Mouse (Mus musculus): ENCODE measurements around the gene Aup1.

The Aup1 gene

GRCm38 (mm10) chr6:83070311-83071219 lies 16.2 kb downstream of the Aup1 start:
- DNase-seq: peak in 1 of 2 experiments; percentile 58

GRCm38 (mm10) chr6:83071220-83071619 lies 16.9 kb downstream of the Aup1 start:
- peak in 1 of 2 experiments; percentile 33 for DNase-seq

- DNase-seq: no peak
These were observed 20.7 kb downstream of the Aup1 start for GRCm38 (mm10) chr6:83074979-83075378.

GRCm38 (mm10) chr6:83077630-83078323 lies 23.5 kb downstream of the Aup1 start, which contains the start of gene Pcgf1:
Gene Pcgf1, plus strand, starts transcription at chr6:83077869.
- peak in 1 of 2 experiments; percentile 99 for DNase-seq

GRCm38 (mm10) chr6:83078324-83078858 lies 24.1 kb downstream of the Aup1 start:
- peak; percentile 87 to 100 for DNase-seq

- no peak for DNase-seq
These were observed 25.9 kb downstream of the Aup1 start for GRCm38 (mm10) chr6:83080210-83080609.

GRCm38 (mm10) chr6:83083497-83083896 lies 29.2 kb downstream of the Aup1 start:
- DNase-seq: no peak

GRCm38 (mm10) chr6:83084477-83084876 lies 30.2 kb downstream of the Aup1 start:
- DNase-seq: no peak

GRCm38 (mm10) chr6:83086121-83087035 lies 32.1 kb downstream of the Aup1 start, which contains the start of gene Lbx2:
Gene Lbx2, plus strand, starts transcription at chr6:83086367.
- DNase-seq: no peak

GRCm38 (mm10) chr6:83087205-83087925 lies 33.0 kb downstream of the Aup1 start:
- no peak for DNase-seq

- no peak for DNase-seq
These were observed 33.6 kb downstream of the Aup1 start for GRCm38 (mm10) chr6:83087926-83088260.

- DNase-seq: no peak
These were observed 38.3 kb downstream of the Aup1 start for GRCm38 (mm10) chr6:83092416-83093127.

GRCm38 (mm10) chr6:83095968-83096367 lies 41.6 kb downstream of the Aup1 start:
- DNase-seq: no peak

- no peak for DNase-seq
These were observed 44.1 kb downstream of the Aup1 start for GRCm38 (mm10) chr6:83098411-83098810.

GRCm38 (mm10) chr6:83101316-83101687 lies 47.0 kb downstream of the Aup1 start, which contains the start of the genes Ccdc142 and Gm42688:
Gene Ccdc142, plus strand, starts transcription at chr6:83101601.
Gene Gm42688, plus strand, starts transcription at chr6:83101617.
- DNase-seq: peak; percentile 91 to 94

GRCm38 (mm10) chr6:83101688-83102556 lies 47.6 kb downstream of the Aup1 start:
- DNase-seq: peak; percentile 52 to 72

- no peak for DNase-seq
These were observed 48.9 kb downstream of the Aup1 start for GRCm38 (mm10) chr6:83103130-83103650.

- DNase-seq: no peak
These were observed 49.8 kb downstream of the Aup1 start for GRCm38 (mm10) chr6:83104158-83104557.

Data from cerebellum, adult 18-20 months (tissue).